Mouse (Mus musculus): ENCODE measurements around the gene 4930432K21Rik.

DNA sequence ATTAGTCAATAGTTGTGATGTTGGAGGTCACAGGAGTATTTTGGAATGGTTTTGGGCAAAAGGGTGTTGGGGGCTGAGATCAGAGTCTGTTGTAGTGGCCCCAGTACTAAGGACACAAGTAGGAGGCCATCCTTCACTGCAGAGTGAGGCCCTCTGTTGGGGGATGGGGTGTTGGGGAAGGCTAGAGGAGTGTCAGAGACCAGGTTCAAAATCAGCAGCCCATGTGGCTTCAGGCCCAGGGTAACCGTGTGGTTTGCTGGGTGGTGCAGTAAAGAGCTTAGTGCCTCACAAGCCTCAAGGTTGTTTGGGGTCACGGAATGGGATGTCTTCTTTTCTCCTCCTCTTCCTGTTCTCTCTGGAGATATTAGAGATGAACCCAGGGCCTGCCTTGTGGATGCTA, 21.1 kb upstream of the 4930432K21Rik start:
- TF ChIP-seq CTCF (IDR thresholded peaks at IDR 0.05; ENCODE audit: extremely low read depth, insufficient read depth, insufficient read length, insufficient replicate concordance) = no peak
- TF ChIP-seq POLR2A (IDR thresholded peaks at IDR 0.05; ENCODE audit: low read depth, low read length) = no peak
